Mouse (Mus musculus): ENCODE measurements around the gene Mapkapk2. TPM values are rescaled to one million over a fixed set of nuclear protein-coding genes. Genes with fewer than 3 reads are reported as not detected.

Mapkapk2 gene
- polyA plus RNA-seq, 1 experiment from 2014 or later = 44.4 TPM

- H3K4me3 ChIP-seq (replicated peaks) = no peak overlapping the region
- no peak overlapping the region for H3K9ac ChIP-seq
- no peak overlapping the region for H3K4me2 ChIP-seq (replicated peaks)
- H3K9me3 ChIP-seq (replicated peaks) = no peaks in the 10 kb centered on the region
- peaks cover 12% of the 10 kb centered on the region for H3K4me1 ChIP-seq
- 89% methylated on average over 8 of the region's 8 CpGs for WGBS
- ATAC-seq (ENCODE audit: insufficient number of reproducible peaks, low FRiP score, low TSS enrichment, low read depth) = no peak
- H3K27me3 ChIP-seq = no peaks in the 10 kb centered on the region
- no peak overlapping the region for H3K27ac ChIP-seq (replicated peaks)
- peaks cover 10% of the 10 kb centered on the region for H3K36me3 ChIP-seq
Measured at GRCm38 (mm10) chr1:131048946-131049345, 48.7 kb downstream of the Mapkapk2 start.

- Histone ChIP-seq H3K27ac (replicated peaks) (no peak overlapping the region), H3K9ac (no peak overlapping the region), H3K9me3 (replicated peaks) (no peaks in the 10 kb centered on the region), H3K4me1 (peaks cover 7% of the 10 kb centered on the region; the same call in 1 of the 2 replicates), H3K4me3 (replicated peaks) (no peak overlapping the region), H3K4me2 (replicated peaks) (no peak overlapping the region), H3K36me3 (peaks cover 7% of the 10 kb centered on the region; the same call in 1 of the 2 replicates), H3K27me3 (no peaks in the 10 kb centered on the region)
- 60% methylated on average over 6 of the region's 6 CpGs for WGBS
- ATAC-seq (ENCODE audit: insufficient number of reproducible peaks, low FRiP score, low TSS enrichment, low read depth) = no peak
Measured at GRCm38 (mm10) chr1:131048121-131048863, 49.3 kb downstream of the Mapkapk2 start.

GRCm38 (mm10) chr1:131046607-131047006, 51.0 kb downstream of the Mapkapk2 start:
- H3K36me3 ChIP-seq = no peaks in the 10 kb centered on the region
- H3K9ac ChIP-seq = no peak overlapping the region
- 84% methylated on average over 10 of the region's 10 CpGs for WGBS
- peaks cover 7% of the 10 kb centered on the region; the same call in 1 of the 2 replicates for H3K4me1 ChIP-seq
- no peak overlapping the region for H3K27ac ChIP-seq (replicated peaks)
- H3K4me3 ChIP-seq (replicated peaks) = no peak overlapping the region
- H3K9me3 ChIP-seq (replicated peaks) = no peaks in the 10 kb centered on the region
- H3K27me3 ChIP-seq = no peaks in the 10 kb centered on the region
- no peak overlapping the region for H3K4me2 ChIP-seq (replicated peaks)
- ATAC-seq (ENCODE audit: insufficient number of reproducible peaks, low FRiP score, low TSS enrichment, low read depth) = no peak

GRCm38 (mm10) chr1:131045723-131046355, 51.8 kb downstream of the Mapkapk2 start:
- WGBS = 75% methylated on average over 2 of the region's 2 CpGs
- Histone ChIP-seq H3K9ac (no peak overlapping the region), H3K27ac (replicated peaks) (no peak overlapping the region), H3K36me3 (no peaks in the 10 kb centered on the region), H3K4me1 (peaks cover under 1% of the 10 kb centered on the region; the same call in 1 of the 2 replicates), H3K4me2 (replicated peaks) (no peak overlapping the region), H3K4me3 (replicated peaks) (no peak overlapping the region), H3K9me3 (replicated peaks) (no peaks in the 10 kb centered on the region), H3K27me3 (no peaks in the 10 kb centered on the region)
- no peak for ATAC-seq (ENCODE audit: insufficient number of reproducible peaks, low FRiP score, low TSS enrichment, low read depth)

GRCm38 (mm10) chr1:131043636-131044035, 54.0 kb downstream of the Mapkapk2 start:
- no peak overlapping the region for H3K4me2 ChIP-seq (replicated peaks)
- no peak overlapping the region for H3K9ac ChIP-seq
- no peaks in the 10 kb centered on the region for H3K9me3 ChIP-seq (replicated peaks)
- ATAC-seq (ENCODE audit: insufficient number of reproducible peaks, low FRiP score, low TSS enrichment, low read depth) = no peak
- no peak overlapping the region for H3K4me3 ChIP-seq (replicated peaks)
- WGBS = 89% methylated on average over 4 of the region's 4 CpGs
- no peaks in the 10 kb centered on the region for H3K27me3 ChIP-seq
- H3K36me3 ChIP-seq = no peaks in the 10 kb centered on the region
- H3K4me1 ChIP-seq = no peaks in the 10 kb centered on the region
- no peak overlapping the region for H3K27ac ChIP-seq (replicated peaks)

GRCm38 (mm10) chr1:131042721-131043120, 54.9 kb downstream of the Mapkapk2 start:
- no peak for ATAC-seq (ENCODE audit: insufficient number of reproducible peaks, low FRiP score, low TSS enrichment, low read depth)
- H3K9ac ChIP-seq = no peak overlapping the region
- no peaks in the 10 kb centered on the region for H3K4me1 ChIP-seq
- H3K27ac ChIP-seq (replicated peaks) = no peak overlapping the region
- H3K27me3 ChIP-seq = no peaks in the 10 kb centered on the region
- H3K36me3 ChIP-seq = no peaks in the 10 kb centered on the region
- H3K4me2 ChIP-seq (replicated peaks) = no peak overlapping the region
- no peak overlapping the region for H3K4me3 ChIP-seq (replicated peaks)
- H3K9me3 ChIP-seq (replicated peaks) = no peaks in the 10 kb centered on the region
- WGBS = 81% methylated on average over 3 of the region's 3 CpGs

GRCm38 (mm10) chr1:131042263-131042662, 55.4 kb downstream of the Mapkapk2 start:
- Histone ChIP-seq H3K27me3 (no peaks in the 10 kb centered on the region), H3K36me3 (no peaks in the 10 kb centered on the region), H3K4me2 (replicated peaks) (no peak overlapping the region), H3K9me3 (replicated peaks) (no peaks in the 10 kb centered on the region), H3K4me1 (no peaks in the 10 kb centered on the region), H3K9ac (no peak overlapping the region), H3K4me3 (replicated peaks) (no peak overlapping the region), H3K27ac (replicated peaks) (no peak overlapping the region)
- ATAC-seq (ENCODE audit: insufficient number of reproducible peaks, low FRiP score, low TSS enrichment, low read depth) = no peak
- 35% methylated on average over 2 of the region's 2 CpGs for WGBS

GRCm38 (mm10) chr1:131039479-131039878, 58.1 kb downstream of the Mapkapk2 start:
- WGBS = 86% methylated on average over 5 of the region's 5 CpGs
- no peak overlapping the region for H3K4me3 ChIP-seq (replicated peaks)
- no peak for ATAC-seq (ENCODE audit: insufficient number of reproducible peaks, low FRiP score, low TSS enrichment, low read depth)

GRCm38 (mm10) chr1:131038415-131039017, 59.1 kb downstream of the Mapkapk2 start:
- Histone ChIP-seq H3K4me2 (replicated peaks) (no peak overlapping the region), H3K9me3 (replicated peaks) (no peaks in the 10 kb centered on the region), H3K27ac (replicated peaks) (no peak overlapping the region), H3K27me3 (no peaks in the 10 kb centered on the region), H3K4me1 (no peaks in the 10 kb centered on the region), H3K9ac (no peak overlapping the region), H3K36me3 (no peaks in the 10 kb centered on the region), H3K4me3 (replicated peaks) (no peak overlapping the region)
- ATAC-seq (ENCODE audit: insufficient number of reproducible peaks, low FRiP score, low TSS enrichment, low read depth) = no peak
- WGBS = 76% methylated on average over 10 of the region's 10 CpGs

More at GRCm38 (mm10) chr1:131039479-131039878, 58.1 kb downstream of the Mapkapk2 start:
- Histone ChIP-seq H3K27me3 (no peaks in the 10 kb centered on the region), H3K36me3 (no peaks in the 10 kb centered on the region), H3K27ac (replicated peaks) (no peak overlapping the region), H3K4me2 (replicated peaks) (no peak overlapping the region), H3K9me3 (replicated peaks) (no peaks in the 10 kb centered on the region), H3K4me1 (no peaks in the 10 kb centered on the region), H3K9ac (no peak overlapping the region)

GRCm38 (mm10) chr1:131038001-131038400, 59.6 kb downstream of the Mapkapk2 start:
- Histone ChIP-seq H3K36me3 (no peaks in the 10 kb centered on the region), H3K27me3 (no peaks in the 10 kb centered on the region), H3K9ac (no peak overlapping the region), H3K9me3 (replicated peaks) (no peaks in the 10 kb centered on the region), H3K4me1 (no peaks in the 10 kb centered on the region), H3K4me3 (replicated peaks) (no peak overlapping the region), H3K27ac (replicated peaks) (no peak overlapping the region), H3K4me2 (replicated peaks) (no peak overlapping the region)
- no peak for ATAC-seq (ENCODE audit: insufficient number of reproducible peaks, low FRiP score, low TSS enrichment, low read depth)
- 84% methylated on average over 5 of the region's 5 CpGs for WGBS

GRCm38 (mm10) chr1:131031267-131031666, 66.4 kb downstream of the Mapkapk2 start:
- H3K9me3 ChIP-seq (replicated peaks) = no peaks in the 10 kb centered on the region
- H3K4me2 ChIP-seq (replicated peaks) = no peak overlapping the region
- no peak for ATAC-seq (ENCODE audit: insufficient number of reproducible peaks, low FRiP score, low TSS enrichment, low read depth)
- H3K36me3 ChIP-seq = no peaks in the 10 kb centered on the region
- H3K4me3 ChIP-seq (replicated peaks) = no peak overlapping the region
- no peak overlapping the region for H3K9ac ChIP-seq
- no peak overlapping the region for H3K27ac ChIP-seq (replicated peaks)
- no peaks in the 10 kb centered on the region for H3K27me3 ChIP-seq
- peaks cover 5% of the 10 kb centered on the region; the same call in 1 of the 2 replicates for H3K4me1 ChIP-seq
- WGBS = 8% methylated on average over 3 of the region's 3 CpGs
